Mouse (Mus musculus): Measurements from ENCODE around the gene Emp3. TPM values are rescaled to one million over a fixed set of nuclear protein-coding genes. Genes with fewer than 3 reads are reported as not detected.
"Not testable (repeated sequence)": the region's sequence is repeated elsewhere in the genome, so short reads cannot be mapped to it uniquely, and the experiment has no call there.

Gene Emp3
- polyA plus RNA-seq, 1 experiment from 2014 or later = 33.2 TPM

DNA sequence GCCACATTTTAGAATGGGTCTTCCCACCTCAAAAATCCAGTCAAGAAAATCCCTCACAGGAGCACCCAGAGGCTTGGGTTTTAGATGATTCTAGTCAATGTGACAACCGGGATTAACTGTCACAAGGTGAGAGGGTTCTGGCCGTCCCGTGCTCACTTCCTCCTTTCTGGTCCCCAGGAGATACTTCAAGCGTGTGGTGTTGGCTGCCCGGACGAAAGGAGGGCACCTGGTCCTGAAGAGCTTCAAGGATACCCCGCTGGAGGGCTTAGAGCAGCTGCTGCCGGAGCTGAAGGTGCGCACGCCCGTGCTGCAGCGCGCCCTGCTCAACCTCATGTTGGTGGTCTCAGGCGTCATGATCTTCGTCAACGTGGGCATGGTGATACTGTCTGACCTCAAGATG, 12.1 kb downstream of the Emp3 start:
- Histone ChIP-seq H3K9me3 (no peaks in the 10 kb centered on the region), H3K36me3 (peaks cover 22% of the 10 kb centered on the region), H3K4me1 (no peaks in the 10 kb centered on the region), H3K4me2 (replicated peaks) (no peak overlapping the region), H3K27me3 (replicated peaks) (no peaks in the 10 kb centered on the region), H3K27ac (no peak overlapping the region), H3K4me3 (no peak overlapping the region), H3K9ac (no peak overlapping the region)
- no peak for ATAC-seq (ENCODE audit: low FRiP score, low read depth)
- 96% methylated on average over 16 of the region's 16 CpGs for WGBS

- H3K27ac ChIP-seq = no peak overlapping the region
- no peaks in the 10 kb centered on the region for H3K4me1 ChIP-seq
- no peak overlapping the region for H3K9ac ChIP-seq
- no peak overlapping the region for H3K4me2 ChIP-seq (replicated peaks)
- no peaks in the 10 kb centered on the region for H3K27me3 ChIP-seq (replicated peaks)
- H3K9me3 ChIP-seq = no peaks in the 10 kb centered on the region
- ATAC-seq (ENCODE audit: low FRiP score, low read depth) = no peak
- H3K36me3 ChIP-seq = peaks cover 22% of the 10 kb centered on the region
- no peak overlapping the region for H3K4me3 ChIP-seq
Observed at GRCm38 (mm10) chr7:45908384-45908783, 12.8 kb downstream of the Emp3 start.

DNA sequence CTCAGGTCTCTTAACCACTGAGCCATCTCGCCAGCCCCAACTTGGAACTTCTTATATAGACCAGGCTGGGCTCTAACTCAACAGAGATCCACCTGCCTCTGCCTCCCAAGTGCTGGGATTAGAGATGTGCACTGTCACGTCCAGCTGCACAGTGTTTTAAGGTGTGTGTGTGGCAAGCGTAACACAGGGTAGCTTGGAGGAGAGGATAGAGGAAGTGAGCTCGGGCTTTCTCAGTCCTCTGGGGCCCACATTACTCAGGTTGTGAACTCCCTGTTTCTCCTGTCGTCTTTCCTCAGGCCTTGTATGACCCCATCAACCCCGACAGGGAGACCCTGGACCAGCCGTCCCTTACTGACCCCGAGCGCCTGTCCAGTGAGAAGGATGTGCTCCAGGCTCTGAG, 14.6 kb downstream of the Emp3 start:
- no peak overlapping the region for H3K4me2 ChIP-seq (replicated peaks)
- no peak overlapping the region for H3K9ac ChIP-seq
- no peak overlapping the region for H3K27ac ChIP-seq
- H3K4me1 ChIP-seq = no peaks in the 10 kb centered on the region
- ATAC-seq (ENCODE audit: low FRiP score, low read depth) = no peak
- H3K36me3 ChIP-seq = peaks cover 22% of the 10 kb centered on the region
- no peaks in the 10 kb centered on the region for H3K27me3 ChIP-seq (replicated peaks)
- WGBS = 91% methylated on average over 9 of the region's 9 CpGs
- H3K9me3 ChIP-seq = no peaks in the 10 kb centered on the region
- no peak overlapping the region for H3K4me3 ChIP-seq

GRCm38 (mm10) chr7:45902481-45903002, 18.7 kb downstream of the Emp3 start:
- Histone ChIP-seq H3K4me2 (replicated peaks) (no peak overlapping the region), H3K27ac (no peak overlapping the region), H3K27me3 (replicated peaks) (no peaks in the 10 kb centered on the region), H3K4me1 (peaks cover 5% of the 10 kb centered on the region), H3K36me3 (no peaks in the 10 kb centered on the region), H3K9ac (no peak overlapping the region), H3K4me3 (no peak overlapping the region), H3K9me3 (no peaks in the 10 kb centered on the region)
- no peak for ATAC-seq (ENCODE audit: low FRiP score, low read depth)
- 80% methylated on average over 12 of the region's 12 CpGs for WGBS

- no peak overlapping the region for H3K4me3 ChIP-seq
- 62% methylated on average over 5 of the region's 5 CpGs for WGBS
- no peaks in the 10 kb centered on the region for H3K27me3 ChIP-seq (replicated peaks)
- H3K9me3 ChIP-seq = no peaks in the 10 kb centered on the region
- ATAC-seq (ENCODE audit: low FRiP score, low read depth) = no peak
- no peak overlapping the region for H3K9ac ChIP-seq
- no peaks in the 10 kb centered on the region for H3K36me3 ChIP-seq
- peaks cover 10% of the 10 kb centered on the region for H3K4me1 ChIP-seq
- no peak overlapping the region for H3K27ac ChIP-seq
- no peak overlapping the region for H3K4me2 ChIP-seq (replicated peaks)
Observed at GRCm38 (mm10) chr7:45901562-45901961, 19.6 kb downstream of the Emp3 start.

DNA sequence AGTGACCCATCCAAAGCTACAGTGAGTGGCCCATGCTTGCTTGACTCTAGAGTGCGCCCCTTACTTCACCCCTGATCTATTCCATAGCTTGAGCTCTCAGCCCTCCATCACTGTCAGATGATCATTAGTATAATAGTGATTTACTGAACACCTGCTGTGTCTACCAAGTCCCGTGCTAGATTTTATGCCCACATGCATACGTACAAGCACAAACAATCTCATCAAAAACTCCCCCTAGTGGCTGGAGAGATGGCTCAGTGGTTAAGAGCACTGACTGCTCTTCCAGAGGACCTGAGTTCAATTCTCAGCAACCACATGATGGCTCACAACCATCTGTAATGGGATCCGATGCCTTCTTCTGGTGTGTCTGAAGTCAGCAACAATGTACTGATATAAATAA, 23.1 kb downstream of the Emp3 start:
- not testable (repeated sequence) for H3K36me3 ChIP-seq; H3K9me3 ChIP-seq; H3K9ac ChIP-seq; H3K27me3 ChIP-seq (replicated peaks); H3K4me3 ChIP-seq; ATAC-seq (ENCODE audit: low FRiP score, low read depth); H3K27ac ChIP-seq
- Histone ChIP-seq H3K4me2 (replicated peaks) (peak overlapping the region; percentile 89), H3K4me1 (peaks cover 10% of the 10 kb centered on the region)
- 49% methylated on average over 4 of the region's 4 CpGs for WGBS

DNA sequence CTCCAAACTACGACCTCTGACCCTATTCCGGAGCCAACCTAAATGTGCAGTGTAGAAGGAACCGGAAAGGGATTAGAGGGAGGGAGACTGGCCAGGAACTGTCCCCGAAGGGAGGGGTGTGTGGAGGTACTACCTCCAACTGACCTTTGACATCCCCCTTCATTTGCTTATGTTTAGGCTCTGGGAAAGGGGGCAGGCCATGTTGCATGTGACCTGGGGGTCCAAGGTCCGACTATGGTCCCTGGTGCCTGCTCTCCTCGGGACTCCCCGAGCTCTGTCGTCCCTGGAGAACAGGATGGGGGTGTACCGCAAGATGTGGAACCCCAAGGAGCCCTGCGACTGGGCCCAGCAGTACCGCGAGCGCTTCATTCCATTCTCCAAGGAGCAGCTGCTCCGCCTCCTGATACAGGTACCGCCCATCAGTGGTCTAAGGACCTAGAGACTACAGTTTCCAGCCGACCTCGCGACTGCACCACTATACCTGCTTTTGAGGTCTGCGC, 23.9 kb downstream of the Emp3 start:
- Histone ChIP-seq H3K27me3 (replicated peaks) (0 out of 2 replicates have a peak, but pooled peaks cover 6% of the 10 kb centered on the region), H3K36me3 (no peaks in the 10 kb centered on the region), H3K4me3 (peak overlapping the region; percentile 46), H3K9me3 (no peaks in the 10 kb centered on the region), H3K9ac (peak overlapping the region; percentile 67), H3K4me2 (replicated peaks) (peak overlapping the region; percentile 89), H3K4me1 (peaks cover 10% of the 10 kb centered on the region), H3K27ac (0 out of 2 replicates have a peak overlapping the region, but pooled peaks have one; percentile 20)
- under 1% methylated on average over 19 of the region's 19 CpGs for WGBS
- peak; percentile 67 for ATAC-seq (ENCODE audit: low FRiP score, low read depth)

- Histone ChIP-seq H3K4me2 (replicated peaks) (peak within 1 kb of the TSS; percentile 89), H3K4me1 (peaks cover 10% of the 10 kb centered on the region), H3K36me3 (no peaks in the 10 kb centered on the region), H3K27ac (0 out of 2 replicates have a peak within 1 kb of the TSS, but pooled peaks have one; percentile 20), H3K9me3 (no peaks in the 10 kb centered on the region), H3K4me3 (peak within 1 kb of the TSS; percentile 46), H3K9ac (peak within 1 kb of the TSS; percentile 67), H3K27me3 (replicated peaks) (0 out of 2 replicates have a peak, but pooled peaks cover 6% of the 10 kb centered on the region)
- ATAC-seq (ENCODE audit: low FRiP score, low read depth) = peak; percentile 87
- 1% methylated on average over 40 of the region's 40 CpGs for WGBS
Observed at GRCm38 (mm10) chr7:45896517-45897257, 24.5 kb downstream of the Emp3 start, which contains the start of the genes Syngr4 and Tmem143. Gene Syngr4, minus strand, starts transcription at chr7:45896714. Gene Tmem143, plus strand, starts transcription at chr7:45896941.

DNA sequence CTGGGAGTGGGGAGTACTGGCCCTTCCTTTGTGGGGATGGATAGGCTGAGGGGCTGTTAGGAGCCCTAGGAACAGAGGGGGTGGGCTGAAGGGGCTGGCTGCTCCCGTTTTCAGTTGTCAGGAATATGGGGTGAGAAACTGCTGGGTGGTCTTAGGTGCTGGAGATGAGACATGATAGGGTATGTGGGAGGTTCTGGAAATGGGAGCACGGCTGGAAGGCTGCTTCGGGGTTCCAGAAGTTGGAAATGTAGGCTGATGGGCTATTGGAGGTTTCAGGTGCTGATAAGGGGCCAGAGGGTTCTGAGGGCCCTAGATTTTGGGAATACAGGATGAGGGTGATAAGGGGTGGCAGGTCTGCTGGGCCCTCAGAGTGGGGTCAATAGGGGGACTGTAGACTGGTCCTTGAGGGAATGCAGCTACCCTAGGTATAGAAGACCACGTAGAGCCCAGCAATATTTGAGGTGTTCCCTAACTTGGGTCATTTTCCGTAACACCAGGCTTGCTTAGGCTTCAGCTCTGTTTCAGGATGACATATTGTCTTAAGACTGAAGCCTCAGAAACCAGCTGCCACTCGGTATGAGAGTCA, 25.2 kb downstream of the Emp3 start:
- Histone ChIP-seq H3K36me3 (no peaks in the 10 kb centered on the region), H3K4me3 (no peak overlapping the region), H3K27me3 (replicated peaks) (0 out of 2 replicates have a peak, but pooled peaks cover 6% of the 10 kb centered on the region), H3K27ac (no peak overlapping the region), H3K4me1 (peaks cover 10% of the 10 kb centered on the region), H3K9ac (no peak overlapping the region), H3K9me3 (no peaks in the 10 kb centered on the region), H3K4me2 (replicated peaks) (peak overlapping the region; percentile 45)
- WGBS = 81% methylated on average over 6 of the region's 6 CpGs
- peak; percentile 29 for ATAC-seq (ENCODE audit: low FRiP score, low read depth)

- WGBS = 89% methylated on average over 2 of the region's 2 CpGs
- no peak overlapping the region for H3K9ac ChIP-seq
Observed at GRCm38 (mm10) chr7:45892651-45893050, 28.6 kb downstream of the Emp3 start.

DNA sequence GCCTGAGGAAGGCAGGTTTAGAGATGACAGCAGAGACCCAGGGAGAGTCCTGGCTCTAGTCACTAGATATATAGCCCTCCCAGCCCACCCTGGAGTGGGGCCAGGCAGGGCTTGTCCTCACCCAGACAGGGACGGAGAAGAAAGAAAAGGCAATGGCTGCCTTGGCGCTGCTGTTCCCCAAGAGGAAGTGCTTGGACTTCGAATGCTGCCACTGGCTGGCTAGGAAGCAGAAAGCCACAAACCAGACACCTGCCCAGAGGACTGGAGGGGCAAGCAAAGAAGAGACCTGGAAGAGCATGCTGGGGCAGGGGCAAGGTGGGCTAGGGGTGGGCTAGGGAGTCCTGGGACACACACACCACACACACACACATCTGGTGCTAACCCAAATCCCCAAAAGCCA, 34.0 kb downstream of the Emp3 start:
- peak overlapping the region; percentile 21; the same call in 1 of the 2 replicates for H3K9ac ChIP-seq
- no peak overlapping the region for H3K4me3 ChIP-seq
- no peaks in the 10 kb centered on the region for H3K27me3 ChIP-seq (replicated peaks)
- no peak for ATAC-seq (ENCODE audit: low FRiP score, low read depth)
- no peak overlapping the region for H3K4me2 ChIP-seq (replicated peaks)
- peaks cover 31% of the 10 kb centered on the region for H3K36me3 ChIP-seq
- no peak overlapping the region for H3K27ac ChIP-seq
- no peaks in the 10 kb centered on the region for H3K4me1 ChIP-seq
- no peaks in the 10 kb centered on the region for H3K9me3 ChIP-seq
- 57% methylated on average over 3 of the region's 3 CpGs for WGBS

More at GRCm38 (mm10) chr7:45892651-45893050, 28.6 kb downstream of the Emp3 start:
- 0 out of 2 replicates have a peak, but pooled peaks cover 6% of the 10 kb centered on the region for H3K27me3 ChIP-seq (replicated peaks)
- no peaks in the 10 kb centered on the region for H3K9me3 ChIP-seq
- H3K4me2 ChIP-seq (replicated peaks) = no peak overlapping the region
- no peak overlapping the region for H3K27ac ChIP-seq
- H3K4me3 ChIP-seq = no peak overlapping the region
- peaks cover 6% of the 10 kb centered on the region for H3K4me1 ChIP-seq
- H3K36me3 ChIP-seq = no peaks in the 10 kb centered on the region
- ATAC-seq (ENCODE audit: low FRiP score, low read depth) = no peak

- H3K27ac ChIP-seq = no peak overlapping the region
- no peak for ATAC-seq (ENCODE audit: low FRiP score, low read depth)
- 88% methylated on average over 2 of the region's 2 CpGs for WGBS
- H3K4me2 ChIP-seq (replicated peaks) = no peak overlapping the region
- no peaks in the 10 kb centered on the region for H3K9me3 ChIP-seq
- no peaks in the 10 kb centered on the region for H3K27me3 ChIP-seq (replicated peaks)
- H3K4me1 ChIP-seq = no peaks in the 10 kb centered on the region
- H3K4me3 ChIP-seq = no peak overlapping the region
- H3K36me3 ChIP-seq = peaks cover 88% of the 10 kb centered on the region
- no peak overlapping the region for H3K9ac ChIP-seq
Observed at GRCm38 (mm10) chr7:45881011-45881410, 40.2 kb downstream of the Emp3 start.

Data from neural tube, embryonic 12.5 days (tissue).